Mouse (Mus musculus): ENCODE results near the gene Ndufb5. TPM values are rescaled to one million over a fixed set of nuclear protein-coding genes. Genes with fewer than 3 reads are reported as not detected.
"Not testable (repeated sequence)": the region's sequence is repeated elsewhere in the genome, so short reads cannot be mapped to it uniquely, and the experiment has no call there.

The Ndufb5 gene
- polyA plus RNA-seq, 2 experiments from 2014 or later = 219 to 273 TPM

DNA sequence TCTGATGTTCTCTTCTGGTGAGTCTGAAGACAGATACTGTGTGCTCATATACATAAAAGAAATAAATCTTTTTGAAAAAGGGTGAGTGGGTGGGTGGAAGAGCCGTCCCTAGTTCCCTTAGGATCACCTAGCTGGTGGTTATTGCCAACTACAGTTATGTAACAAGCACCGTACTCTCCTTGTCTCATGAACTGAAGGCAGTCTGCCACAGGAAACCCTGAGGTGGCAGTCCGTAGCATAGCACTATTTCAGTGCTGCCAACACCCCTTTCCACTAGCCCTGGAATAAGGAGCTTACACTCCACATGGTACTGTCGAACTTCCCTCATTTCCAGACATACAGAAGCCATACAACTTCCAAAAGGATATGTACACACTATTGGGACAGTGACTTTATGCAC is 8.9 kb upstream of the Ndufb5 start:
- no peak for ATAC-seq

GRCm38 (mm10) chr3:32737172-32737655 is 424 bp downstream of the Ndufb5 start, which contains the start of gene Mrpl47:
Gene Mrpl47, minus strand, starts transcription at chr3:32737605.
- no peak for ATAC-seq

DNA sequence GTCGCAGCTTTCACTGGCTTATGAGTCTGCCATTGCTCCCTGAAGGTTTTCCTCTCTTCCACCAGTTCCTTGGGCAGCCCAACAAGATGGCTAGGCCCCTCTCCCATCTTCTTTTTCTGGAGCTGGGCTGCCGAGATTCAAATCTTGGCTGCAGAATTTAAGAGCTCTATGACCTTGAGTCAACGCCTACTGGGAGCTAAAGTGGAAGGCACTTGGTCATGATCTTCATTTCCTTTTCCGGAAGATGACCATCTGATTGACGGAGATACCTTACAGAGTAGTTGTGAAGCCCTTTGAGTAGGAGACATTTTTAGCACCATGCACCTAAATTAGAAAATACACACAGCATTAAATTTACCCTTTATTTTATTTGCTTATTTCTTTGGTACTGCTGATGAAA is 1.8 kb downstream of the Ndufb5 start:
- no peak for ATAC-seq

DNA sequence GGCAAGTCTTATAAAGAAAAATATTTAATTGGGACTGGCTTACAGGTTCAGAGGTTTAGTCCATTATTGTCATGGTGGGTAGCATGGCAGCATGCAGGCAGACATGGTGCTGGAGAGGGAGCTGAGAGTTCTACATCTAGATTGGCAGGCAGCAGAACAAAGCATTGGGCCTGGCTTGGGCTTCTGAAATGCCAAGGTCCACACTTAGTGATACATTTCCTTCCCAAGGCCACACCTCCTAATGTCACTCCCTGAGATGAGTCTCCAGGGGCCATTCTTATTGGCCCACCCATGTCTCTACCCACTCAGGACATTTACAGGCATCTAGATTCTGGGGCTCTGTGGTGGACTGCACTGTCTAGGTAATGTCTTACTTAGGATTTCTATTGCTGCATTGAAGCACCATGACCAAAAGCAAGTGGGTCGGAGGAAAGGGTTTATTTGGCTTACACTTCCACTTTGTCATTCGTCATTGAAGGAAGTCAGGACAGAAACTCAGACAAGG is 5.5 kb downstream of the Ndufb5 start:
- ATAC-seq = no peak

DNA sequence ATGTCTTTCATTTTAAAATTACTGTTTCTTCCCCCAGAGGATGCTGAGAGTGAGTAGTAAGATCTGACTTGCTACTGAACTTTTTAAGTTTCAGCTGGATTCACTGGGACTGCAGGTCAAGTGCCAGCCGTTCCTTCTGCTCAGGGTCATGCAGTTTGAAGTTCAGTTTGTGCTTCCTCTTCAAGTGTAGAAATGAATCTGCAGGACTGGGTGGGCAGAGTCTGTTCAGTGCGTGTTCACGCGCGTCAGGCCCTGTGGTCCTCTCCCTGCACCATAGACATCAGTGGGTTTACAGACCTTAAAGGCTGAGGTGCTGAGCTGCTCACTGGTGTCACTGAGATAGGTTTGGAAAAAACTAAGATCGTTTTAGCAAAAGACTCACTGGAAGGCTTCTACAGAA is 8.2 kb downstream of the Ndufb5 start:
- ATAC-seq = no peak

DNA sequence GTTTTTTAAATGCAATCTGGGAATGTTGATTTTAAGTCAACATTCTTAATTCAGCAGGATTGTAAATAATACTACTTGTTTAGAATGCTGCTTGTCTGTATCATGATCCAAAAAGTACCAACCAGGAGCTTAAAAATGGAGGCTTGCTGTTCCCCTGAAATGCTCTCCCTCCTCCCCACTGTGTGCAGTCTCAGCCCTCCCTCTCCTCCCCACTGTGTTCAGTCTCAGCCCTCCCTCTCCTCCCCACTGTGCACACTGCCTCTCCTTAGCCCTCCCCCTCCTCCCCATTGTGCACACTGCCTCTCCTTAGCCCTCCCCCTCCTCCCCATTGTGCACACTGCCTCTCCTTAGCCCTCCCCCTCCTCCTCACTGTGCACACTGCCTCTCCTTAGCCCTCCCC is 8.6 kb downstream of the Ndufb5 start:
- ATAC-seq = not testable (repeated sequence)

GRCm38 (mm10) chr3:32748384-32748783 is 11.6 kb downstream of the Ndufb5 start:
- ATAC-seq = no peak

DNA sequence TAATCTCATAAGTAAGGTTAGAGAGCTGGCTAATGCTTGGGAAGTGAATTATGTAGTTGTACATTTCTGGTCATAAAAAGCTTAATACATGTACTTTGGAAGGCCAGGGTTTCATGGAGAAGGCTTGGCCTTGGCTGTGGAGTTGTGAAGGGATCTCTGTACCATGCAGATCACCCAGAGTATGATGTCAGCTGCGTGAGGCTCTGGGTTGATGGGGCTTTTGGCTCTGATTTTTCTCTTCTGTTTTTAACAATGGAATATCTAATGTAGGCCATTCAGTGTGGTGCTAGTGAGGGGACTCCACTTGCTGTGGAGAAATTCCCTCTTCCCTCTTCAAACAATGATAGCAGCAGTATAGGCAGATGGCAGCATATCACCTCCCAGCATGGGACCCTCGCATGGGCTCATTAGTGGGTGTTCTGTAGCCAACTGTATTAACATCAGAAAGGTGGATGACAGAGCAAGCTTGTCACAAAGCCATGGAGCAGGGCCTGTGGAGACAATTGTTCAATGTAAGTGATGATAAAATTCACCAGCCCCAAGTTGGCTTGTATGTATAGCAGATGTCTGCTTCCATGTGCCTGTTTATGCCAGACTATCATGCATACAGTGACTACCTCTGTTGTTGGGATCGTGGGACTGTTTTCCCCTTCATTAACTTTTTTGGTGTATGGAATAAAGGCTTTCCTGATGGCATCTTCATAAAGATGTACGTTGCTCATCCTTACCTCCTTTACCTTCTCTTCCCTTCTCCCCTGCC is 13.2 kb downstream of the Ndufb5 start:
- no peak for ATAC-seq

- no peak for ATAC-seq
Measured at GRCm38 (mm10) chr3:32754384-32754915, 17.7 kb downstream of the Ndufb5 start.

GRCm38 (mm10) chr3:32759212-32759611 is 22.4 kb downstream of the Ndufb5 start:
- ATAC-seq = no peak

GRCm38 (mm10) chr3:32762962-32763361 is 26.2 kb downstream of the Ndufb5 start:
- no peak for ATAC-seq

- no peak for ATAC-seq
Measured at GRCm38 (mm10) chr3:32763902-32764301, 27.1 kb downstream of the Ndufb5 start.

DNA sequence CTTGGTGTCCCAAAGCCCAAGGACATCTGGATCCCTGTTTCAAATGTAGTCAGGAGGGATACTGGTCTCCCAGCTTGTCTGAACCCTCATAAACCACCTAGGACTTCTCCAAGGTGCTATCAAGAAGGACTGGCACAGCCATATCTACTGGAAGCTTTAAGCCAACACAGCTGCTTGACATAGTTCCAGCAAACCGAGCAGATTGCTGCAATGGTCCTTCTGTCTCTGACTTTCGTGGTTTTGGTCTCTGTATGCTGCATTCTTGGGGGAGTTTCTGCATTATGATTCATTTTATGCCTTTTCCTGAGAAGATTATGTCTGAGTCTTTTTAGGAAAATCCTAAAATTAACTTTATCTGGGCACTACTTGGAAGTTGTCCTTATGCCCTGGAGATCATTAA is 34.0 kb downstream of the Ndufb5 start:
- ATAC-seq = no peak

Other genes with a start within 250 kb of the Ndufb5 start
- gene Kcnmb3, start 244.8 kb upstream of the Ndufb5 start, polyA plus RNA-seq (2017; shearing (Covaris generic)) = under 1 TPM; 0.60 to 0.81 TPM
- 10 to 100 TPM; 27.6 to 28.4 TPM for gene Zfp639, start 226.7 kb upstream of the Ndufb5 start, polyA plus RNA-seq (2017; shearing (Covaris generic))
- 10 to 100 TPM; 10.2 to 12.0 TPM for gene Mfn1, start 207.5 kb upstream of the Ndufb5 start, polyA plus RNA-seq (2017; shearing (Covaris generic))
- 10 to 100 TPM in 1 of 2 experiments, 1 to 10 TPM in 1; 9.5 to 11.0 TPM for gene Gnb4, start 120.4 kb upstream of the Ndufb5 start, polyA plus RNA-seq (2017; shearing (Covaris generic))
- 10 to 100 TPM; 85.8 to 96.2 TPM for gene Actl6a, start 30.7 kb upstream of the Ndufb5 start, polyA plus RNA-seq (2017; shearing (Covaris generic))
- 10 to 100 TPM; 17.0 to 23.7 TPM for gene Mrpl47, start 615 bp downstream of the Ndufb5 start, polyA plus RNA-seq (2017; shearing (Covaris generic))
- gene Usp13, start 80.6 kb downstream of the Ndufb5 start, polyA plus RNA-seq (2017; shearing (Covaris generic)) = not detected